Mouse (Mus musculus) layer of hippocampus, adult 18-20 months (tissue): ENCODE results near the gene Hsd11b2. TPM values are rescaled to one million over a fixed set of nuclear protein-coding genes. Genes with fewer than 3 reads are reported as not detected.

Experiments
- DNase-seq, 2 experiments: peaks; one replicate each; pipeline ENCODE4 v3.0.0; 2022; ENCODE audit warnings: low spot score in 2 of 2
- long read RNA-seq: library from polyadenylated mRNA; stranded (forward); transcript quantifications from one replicate; pipeline ENCODE4 v2.0.0, GENCODE M21; 2021
- total RNA-seq, 2 experiments: library from RNA; stranded (reverse); gene quantifications; 2 replicates each; pipeline ENCODE4 v1.2.3; 2021

Gene Hsd11b2
- not detected for total RNA-seq
- long read RNA-seq, result 0 reads

DNA sequence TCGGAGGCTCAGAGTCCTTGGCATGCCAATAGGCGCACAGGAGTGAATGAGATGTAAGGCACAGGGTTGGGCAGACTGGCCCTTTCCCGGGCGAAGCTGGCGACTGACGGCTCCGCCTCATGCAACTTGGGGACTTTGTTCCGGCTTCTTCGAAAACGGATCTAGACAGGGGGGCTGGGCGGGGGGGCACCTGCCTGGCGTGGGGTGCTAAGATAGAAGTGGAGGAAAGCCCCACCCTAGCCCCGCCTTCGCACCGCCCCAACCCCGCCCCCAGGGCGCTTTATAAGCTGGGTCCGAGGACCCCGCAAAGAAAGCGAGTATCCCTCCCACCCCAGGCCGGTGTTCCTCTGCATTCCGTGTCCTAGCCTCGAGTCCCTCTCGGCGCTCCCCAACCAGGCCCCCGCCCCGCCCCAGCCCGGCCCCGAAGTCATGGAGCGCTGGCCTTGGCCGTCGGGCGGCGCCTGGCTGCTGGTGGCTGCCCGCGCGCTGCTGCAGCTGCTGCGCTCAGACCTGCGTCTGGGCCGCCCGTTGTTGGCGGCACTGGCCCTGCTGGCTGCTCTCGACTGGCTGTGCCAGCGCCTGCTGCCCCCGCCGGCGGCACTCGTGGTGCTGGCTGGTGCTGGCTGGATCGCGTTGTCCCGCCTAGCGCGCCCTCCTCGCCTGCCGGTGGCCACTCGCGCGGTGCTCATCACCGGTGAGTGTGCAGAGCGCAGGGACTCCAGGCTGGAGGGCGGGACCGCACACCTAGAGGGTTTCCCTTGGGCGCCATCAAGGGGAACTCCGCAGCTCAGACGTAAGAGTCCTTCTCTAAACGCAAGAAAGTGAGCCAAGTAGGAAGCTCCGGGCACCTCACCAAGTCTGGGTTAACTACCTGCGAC, at the start of gene Hsd11b2:
Hsd11b2 (plus strand) TSS at position 320 of the 878 bp plus-strand sequence.
- peak in 1 of 2 experiments; percentile 36 for DNase-seq

DNA sequence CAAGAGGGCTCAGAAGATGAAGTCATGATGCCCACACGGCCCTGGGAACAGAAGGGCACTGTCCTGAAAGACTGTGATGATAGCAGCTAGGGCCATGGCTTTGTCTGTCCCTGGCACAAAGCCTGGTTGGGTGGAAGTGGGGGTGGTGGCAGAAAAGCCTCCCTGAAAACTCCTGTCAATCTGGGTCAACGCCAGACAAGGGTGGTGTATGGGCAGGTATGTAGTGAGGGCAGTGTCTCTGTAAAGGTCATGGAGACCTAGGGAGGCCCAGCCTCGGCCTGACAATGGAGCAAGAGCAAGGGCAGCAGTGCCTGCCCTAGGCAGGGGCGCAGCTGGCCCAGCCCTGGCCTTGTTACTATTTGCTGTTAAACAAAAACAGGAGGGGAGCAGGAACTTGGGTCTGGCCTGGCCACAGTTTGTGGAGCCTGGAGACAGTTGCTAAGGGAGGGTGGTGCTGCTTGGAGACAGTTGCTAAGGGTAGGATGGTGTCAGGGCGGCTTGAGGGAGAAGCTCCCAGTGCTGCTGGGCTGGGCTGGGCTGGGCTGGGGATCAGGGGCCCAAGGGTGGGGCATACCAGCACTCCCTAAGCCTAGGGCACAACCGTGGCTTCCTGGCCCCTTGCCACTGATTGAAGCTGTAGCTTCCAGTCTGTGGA, 49.4 kb upstream of the Hsd11b2 start:
- peak; percentile 49 to 70 for DNase-seq

DNA sequence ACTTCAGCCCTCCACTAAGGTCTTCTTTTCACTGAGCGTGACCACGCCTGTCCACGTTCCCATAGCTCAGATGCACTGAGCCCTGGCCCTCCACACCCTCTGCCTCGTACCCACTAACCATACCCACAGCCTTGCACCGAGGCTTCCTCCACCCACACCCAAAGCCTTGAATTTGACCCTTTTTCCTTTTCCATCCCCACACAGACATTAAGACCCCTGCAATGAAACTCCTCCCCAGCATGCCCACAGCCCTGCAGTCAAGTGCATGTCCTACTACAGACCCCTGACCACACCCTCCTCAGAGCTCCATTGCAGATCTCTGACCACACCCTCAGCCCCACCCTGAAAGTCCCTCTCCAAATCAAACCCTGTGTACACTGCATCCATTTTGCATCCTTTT, 48.7 kb upstream of the Hsd11b2 start:
- no peak for DNase-seq

DNA sequence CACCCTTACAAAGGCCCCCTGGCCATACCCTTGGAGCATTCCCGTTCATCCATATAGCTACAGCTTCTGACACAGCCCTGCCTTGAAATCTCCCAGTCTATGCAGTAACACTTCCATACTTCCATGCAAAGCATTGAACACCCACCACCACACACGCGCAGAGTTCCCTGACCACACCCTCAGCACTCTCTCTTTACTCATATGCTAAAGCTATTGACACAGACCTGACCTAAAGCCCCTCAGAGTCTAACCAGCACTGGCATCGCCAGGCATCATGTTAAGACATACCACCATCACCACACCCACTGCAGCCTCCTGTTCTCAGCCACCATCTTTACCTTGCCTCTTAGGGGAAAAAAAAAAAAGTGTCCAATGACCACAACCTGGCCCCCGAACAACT, 48.3 kb upstream of the Hsd11b2 start:
- no peak for DNase-seq

DNA sequence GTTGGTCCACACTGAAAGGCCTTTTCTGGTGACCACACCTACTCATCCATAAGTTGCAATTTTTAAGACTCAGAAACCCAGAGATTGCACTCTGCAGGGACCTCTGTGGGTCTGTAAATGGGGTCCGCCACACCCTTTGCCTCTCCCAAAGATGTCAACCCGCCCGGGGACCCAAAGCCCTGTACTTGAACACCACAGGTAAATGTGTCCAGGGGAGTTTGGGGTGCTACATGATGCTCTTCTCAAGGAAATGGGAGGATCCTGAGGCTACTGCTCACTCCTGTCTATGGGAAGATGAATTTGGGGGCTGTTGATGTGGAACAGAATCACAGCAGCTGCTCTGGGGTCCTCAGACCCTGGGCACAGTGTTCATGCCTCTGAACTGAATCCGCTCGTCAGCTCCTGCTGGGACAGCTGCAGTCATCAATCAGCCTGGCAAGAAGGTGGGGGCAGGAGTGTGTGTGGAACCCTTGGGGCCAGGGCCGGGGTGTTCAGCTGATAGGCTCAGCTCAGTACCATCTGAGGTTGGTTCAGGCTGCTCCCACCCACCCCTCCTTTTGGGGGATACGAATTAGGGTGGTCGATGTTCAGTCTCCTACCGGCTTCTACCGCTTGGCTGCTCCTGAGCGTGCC, 47.8 kb upstream of the Hsd11b2 start:
- DNase-seq, result no peak

DNA sequence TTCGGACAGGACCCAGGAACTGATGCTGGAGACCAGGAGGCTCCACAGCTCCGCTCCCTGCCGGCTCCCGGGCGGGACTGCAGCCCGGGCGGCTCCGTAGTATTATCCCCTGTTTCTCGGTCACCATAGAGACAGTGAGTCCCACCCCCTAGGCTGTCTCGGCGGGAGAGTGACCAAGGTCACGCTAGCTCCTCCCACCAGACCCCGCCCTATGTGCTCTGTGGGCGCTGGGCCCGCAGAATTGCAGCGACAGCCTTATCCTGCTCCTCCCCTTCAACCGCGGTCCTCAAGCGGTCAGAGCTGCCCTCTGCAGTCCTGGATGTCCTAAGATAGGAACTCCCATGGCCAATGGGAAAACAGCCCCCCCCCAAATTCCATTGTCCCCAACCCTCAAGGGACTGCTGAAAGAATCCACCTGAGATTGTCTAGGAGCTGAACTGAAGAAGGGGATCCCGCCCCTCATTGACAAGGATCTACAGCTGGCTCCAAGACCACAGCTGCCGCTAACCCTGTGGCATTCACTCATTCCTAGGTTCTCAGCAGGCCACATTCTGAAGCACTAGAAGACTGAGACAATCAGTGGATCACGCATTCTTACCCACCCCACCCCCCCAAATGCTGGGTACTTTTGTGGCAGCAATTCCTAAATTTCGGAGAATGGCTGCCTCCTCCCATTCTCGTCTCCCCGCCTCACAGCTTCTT, 47.1 kb upstream of the Hsd11b2 start, which contains the start of gene Tppp3:
Tppp3 (minus strand) TSS at position 213 of the 702 bp plus-strand sequence.
- DNase-seq, result peak; percentile 70 to 82

- DNase-seq, result no peak
These were observed 46.1 kb upstream of the Hsd11b2 start for GRCm38 (mm10) chr8:105472414-105472932.

- no peak for DNase-seq
These were observed 45.6 kb upstream of the Hsd11b2 start for GRCm38 (mm10) chr8:105472983-105473382.

GRCm38 (mm10) chr8:105473816-105474606, 44.5 kb upstream of the Hsd11b2 start:
- DNase-seq, result no peak

DNA sequence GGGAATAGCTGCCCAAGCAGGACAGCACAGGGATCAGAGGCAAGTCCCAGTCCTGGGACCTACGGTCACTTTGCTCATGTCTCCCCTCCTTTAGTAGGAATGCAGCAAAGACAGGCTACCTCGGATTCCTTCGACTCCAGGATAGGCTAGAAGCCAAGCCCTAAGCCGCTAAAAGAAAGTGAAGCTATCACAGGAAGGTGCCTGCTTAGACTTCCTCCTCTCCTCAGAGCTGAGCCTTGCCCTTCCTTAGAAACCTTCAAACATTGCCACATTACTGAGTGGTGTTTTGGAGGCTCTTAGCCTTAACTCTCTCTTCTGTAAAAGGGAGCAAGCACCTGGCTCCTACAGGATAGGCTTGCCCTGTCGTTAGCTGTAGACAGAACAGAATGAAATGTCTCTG, 43.9 kb upstream of the Hsd11b2 start:
- DNase-seq, result no peak

- no peak for DNase-seq
These were observed 43.3 kb upstream of the Hsd11b2 start for GRCm38 (mm10) chr8:105475254-105475653.

DNA sequence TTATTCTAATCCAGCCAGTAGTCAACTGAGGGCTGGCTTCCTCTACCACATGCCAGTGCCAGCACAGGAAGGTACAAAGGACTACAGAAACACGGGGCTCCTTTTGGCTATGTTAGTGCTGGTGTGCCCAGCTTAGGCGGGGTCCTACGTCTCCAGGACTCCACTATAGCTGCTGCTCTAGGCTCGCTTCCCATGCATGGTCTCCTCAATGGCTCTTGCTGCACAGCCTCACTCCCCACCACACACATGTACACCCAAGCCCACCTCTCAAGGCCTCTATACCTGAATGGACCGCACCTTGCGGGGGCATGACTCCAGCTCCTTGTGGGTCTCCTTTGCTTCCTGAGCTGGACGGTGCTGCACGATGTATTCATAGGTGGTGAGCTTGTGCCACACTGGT, 42.8 kb upstream of the Hsd11b2 start:
- no peak for DNase-seq

GRCm38 (mm10) chr8:105476161-105476560, 42.4 kb upstream of the Hsd11b2 start:
- no peak for DNase-seq

DNA sequence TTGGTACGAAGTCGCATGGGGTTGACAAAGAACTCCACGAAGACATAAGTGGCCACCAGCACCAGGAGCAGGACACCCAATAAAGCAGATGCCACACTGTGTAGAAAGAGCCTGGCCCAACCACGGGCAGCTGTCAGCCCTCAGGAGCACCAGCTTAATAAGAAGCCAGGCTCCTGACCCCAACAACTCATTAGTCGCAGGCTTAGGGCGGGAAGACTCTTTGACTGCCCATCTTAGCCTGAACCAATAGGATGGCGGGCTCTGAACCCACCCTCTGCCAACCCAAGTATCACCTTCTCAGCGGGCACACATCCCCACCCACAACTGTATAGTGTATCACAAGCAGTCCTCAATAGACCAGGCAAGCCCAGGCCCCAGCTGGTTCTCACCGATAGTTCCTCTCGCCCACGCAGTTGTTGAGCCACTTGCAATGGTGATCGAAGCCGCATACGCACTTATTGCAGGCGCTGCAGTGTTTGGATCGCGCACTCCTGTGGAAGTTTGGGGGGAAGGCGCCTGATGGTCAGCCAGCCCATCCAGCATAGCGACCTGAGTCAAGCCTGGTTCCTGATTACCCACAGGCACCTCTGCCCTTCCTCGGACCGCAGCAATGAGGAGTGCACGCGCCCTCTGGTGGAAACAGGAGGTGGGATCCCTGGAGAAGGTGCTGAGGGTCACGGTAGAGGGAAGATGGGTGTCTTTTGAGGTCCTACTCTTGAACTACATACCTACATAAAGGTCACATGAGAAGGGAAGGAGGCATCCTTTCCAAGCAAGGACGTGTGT, 41.7 kb upstream of the Hsd11b2 start:
- DNase-seq, result no peak

- no peak for DNase-seq
These were observed 40.8 kb upstream of the Hsd11b2 start for GRCm38 (mm10) chr8:105477792-105478191.

GRCm38 (mm10) chr8:105481013-105481412, 37.5 kb upstream of the Hsd11b2 start:
- DNase-seq, result no peak

- DNase-seq, result no peak
These were observed 37.1 kb upstream of the Hsd11b2 start for GRCm38 (mm10) chr8:105481453-105481852.

DNA sequence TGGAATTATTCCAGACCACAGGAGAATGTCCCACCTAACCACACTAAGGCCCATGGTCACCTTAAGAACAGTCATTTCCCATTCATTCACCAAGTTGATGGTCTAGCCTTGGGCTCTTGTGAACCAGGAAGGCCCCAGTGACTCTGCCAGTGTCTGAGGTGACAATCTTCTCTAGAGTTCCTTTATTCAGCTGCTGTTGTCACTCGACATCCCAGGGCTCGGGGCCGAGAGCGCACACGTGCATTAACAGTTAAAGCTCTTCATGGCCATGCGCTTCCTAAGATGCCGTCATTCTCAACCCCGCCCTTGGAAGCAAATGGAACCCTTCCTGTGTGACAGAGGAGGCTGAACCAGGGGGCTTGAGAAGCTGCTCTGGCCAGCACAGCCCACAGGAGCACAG, 36.4 kb upstream of the Hsd11b2 start:
- no peak for DNase-seq

- no peak for DNase-seq
These were observed 35.1 kb upstream of the Hsd11b2 start for GRCm38 (mm10) chr8:105483212-105484029.
